Mouse (Mus musculus) embryonic facial prominence, embryonic 12.5 days (tissue): ENCODE data around the gene Usp51. TPM values are rescaled to one million over a fixed set of nuclear protein-coding genes. Genes with fewer than 3 reads are reported as not detected.
"Not testable (repeated sequence)": the region's sequence is repeated elsewhere in the genome, so short reads cannot be mapped to it uniquely, and the experiment has no call there.

Experiments used
- ATAC-seq: fragments of 200-750 bp; cut with Nextera tagmentation; 2 replicates; pipeline ENCODE4 v1.8.0; 2017; ENCODE audit not compliant: insufficient number of reproducible peaks, insufficient read depth, low FRiP score, low TSS enrichment
- H3K27ac ChIP-seq: fragments of 300-500 bp; sonication (generic); 2 replicates; pipeline ENCODE4 v1.5.1; 2016; ENCODE audit warnings: mild to moderate bottlenecking
- H3K27me3 ChIP-seq: fragments of 300-500 bp; sonication (generic); 2 replicates; pipeline ENCODE4 v1.6.1; 2016; ENCODE audit warnings: mild to moderate bottlenecking, moderate library complexity
- H3K36me3 ChIP-seq: fragments of 300-500 bp; sonication (generic); 2 replicates; pipeline ENCODE4 v1.6.1; 2016; ENCODE audit warnings: mild to moderate bottlenecking
- H3K4me1 ChIP-seq: fragments of 300-500 bp; sonication (generic); 2 replicates; pipeline ENCODE4 v1.6.1; 2016
- H3K4me2 ChIP-seq: fragments of 300-500 bp; sonication (generic); replicated peaks from 2 replicates; pipeline ENCODE4 v1.6.1; 2016; ENCODE audit warnings: mild to moderate bottlenecking, moderate library complexity
- H3K4me3 ChIP-seq: fragments of 300-500 bp; sonication (generic); 2 replicates; pipeline ENCODE4 v1.5.1; 2016; ENCODE audit warnings: mild to moderate bottlenecking
- H3K9ac ChIP-seq: fragments of 300-500 bp; sonication (generic); 2 replicates; pipeline ENCODE4 v1.6.1; 2016; ENCODE audit warnings: mild to moderate bottlenecking, moderate library complexity
- H3K9me3 ChIP-seq: fragments of 300-500 bp; sonication (generic); 2 replicates; pipeline ENCODE4 v1.6.1; 2016; ENCODE audit warnings: mild to moderate bottlenecking, moderate library complexity
- WGBS: fragments of 180-500 bp; shearing (Covaris S2); methylation state at CpG from one replicate; pipeline ENCODE4 v1.1.7; 2016; 5-methylcytosine and 5-hydroxymethylcytosine counted together
- polyA plus RNA-seq: library from polyadenylated mRNA; unstranded; fragments of >200 nt; fragmentation: Nextera tagmentation; extraction: Ambion mirVana; gene quantifications from 2 replicates; pipeline ENCODE4 v1.2.1, GENCODE M21; 2016

The Usp51 gene
- polyA plus RNA-seq, 1 experiment from 2014 or later = 2.3 TPM

DNA sequence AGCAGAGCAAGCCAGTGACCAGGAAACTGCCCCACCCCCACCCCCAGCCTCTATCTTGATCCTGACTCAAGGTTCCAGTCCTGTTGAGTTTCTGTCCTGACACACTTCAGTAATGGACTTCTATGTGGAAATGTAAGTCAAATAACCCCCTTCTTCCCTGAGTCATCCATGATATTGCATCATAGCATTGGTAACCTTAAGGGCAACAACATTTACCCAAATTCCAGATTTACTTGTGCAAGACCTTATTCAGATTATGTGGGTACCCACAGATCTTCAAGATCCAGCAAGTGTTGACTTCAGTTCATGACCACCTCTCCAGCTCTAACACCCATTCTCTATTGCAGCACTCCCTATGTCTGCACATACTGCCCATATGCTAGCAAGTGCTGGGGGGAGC, 25.3 kb downstream of the Usp51 start:
- ATAC-seq, H3K9ac ChIP-seq, H3K27ac ChIP-seq, H3K36me3 ChIP-seq, H3K27me3 ChIP-seq, H3K9me3 ChIP-seq, H3K4me2 ChIP-seq, H3K4me1 ChIP-seq, H3K4me3 ChIP-seq: not testable (repeated sequence)

DNA sequence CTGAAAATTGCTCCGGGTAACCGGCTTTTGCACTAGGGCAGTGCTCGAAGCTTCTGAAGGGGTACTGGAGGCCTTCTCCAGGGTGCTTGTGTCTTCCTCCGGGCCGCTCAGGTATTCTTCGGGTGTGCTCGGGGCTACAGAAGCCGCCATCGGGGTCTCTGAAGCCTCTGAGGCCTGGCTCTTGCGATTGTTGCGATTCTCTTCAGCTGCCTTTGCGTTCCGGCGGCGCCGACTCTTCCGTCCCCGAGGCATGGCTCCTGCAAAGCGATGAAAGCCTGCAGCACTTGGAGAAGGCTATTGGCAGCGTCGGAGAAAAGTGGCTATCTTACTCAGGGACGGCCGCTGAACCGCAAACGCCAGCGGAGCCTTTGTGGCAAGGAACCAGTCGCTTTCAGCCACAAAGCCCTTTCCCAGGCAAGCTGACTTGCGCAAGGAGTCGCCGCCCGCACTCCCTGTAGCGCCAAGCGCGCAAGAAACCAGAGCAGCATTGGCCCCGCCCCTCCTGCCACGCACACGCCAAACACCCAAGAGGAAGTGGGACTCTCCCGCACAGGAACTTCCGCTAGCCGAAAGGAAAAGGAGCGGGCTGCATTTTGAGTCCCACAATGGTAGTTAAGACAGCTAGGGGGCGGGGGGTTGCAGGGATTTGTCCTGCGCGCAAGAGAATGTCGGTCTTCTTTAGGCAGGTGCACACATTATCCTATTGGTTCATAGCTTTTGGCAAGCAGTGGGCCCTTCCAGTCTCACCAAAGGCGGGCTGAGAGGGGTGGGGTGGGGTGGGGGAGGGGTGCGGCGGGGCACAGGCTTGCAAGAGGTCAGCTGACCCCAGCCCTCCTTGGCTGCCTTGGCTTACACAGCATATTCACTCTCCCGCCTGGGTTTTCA, 31.1 kb downstream of the Usp51 start, which contains the start of gene Mageh1:
Mageh1 (minus strand) TSS at position 489 of the 885 bp plus-strand sequence.
- H3K27me3 ChIP-seq = peaks cover 10% of the 10 kb centered on the region; the same call in 1 of the 2 replicates
- 18% methylated on average over 47 of the region's 49 CpGs for WGBS
- peak within 1 kb of the TSS; percentile 50 for H3K4me2 ChIP-seq
- H3K4me3 ChIP-seq = peak within 1 kb of the TSS; percentile 50
- H3K36me3 ChIP-seq = no peaks in the 10 kb centered on the region
- ATAC-seq = peak; percentile 91
- H3K9ac ChIP-seq = peak within 1 kb of the TSS; percentile 60
- H3K27ac ChIP-seq = peak within 1 kb of the TSS; percentile 91
- no peaks in the 10 kb centered on the region for H3K4me1 ChIP-seq
- no peaks in the 10 kb centered on the region for H3K9me3 ChIP-seq

DNA sequence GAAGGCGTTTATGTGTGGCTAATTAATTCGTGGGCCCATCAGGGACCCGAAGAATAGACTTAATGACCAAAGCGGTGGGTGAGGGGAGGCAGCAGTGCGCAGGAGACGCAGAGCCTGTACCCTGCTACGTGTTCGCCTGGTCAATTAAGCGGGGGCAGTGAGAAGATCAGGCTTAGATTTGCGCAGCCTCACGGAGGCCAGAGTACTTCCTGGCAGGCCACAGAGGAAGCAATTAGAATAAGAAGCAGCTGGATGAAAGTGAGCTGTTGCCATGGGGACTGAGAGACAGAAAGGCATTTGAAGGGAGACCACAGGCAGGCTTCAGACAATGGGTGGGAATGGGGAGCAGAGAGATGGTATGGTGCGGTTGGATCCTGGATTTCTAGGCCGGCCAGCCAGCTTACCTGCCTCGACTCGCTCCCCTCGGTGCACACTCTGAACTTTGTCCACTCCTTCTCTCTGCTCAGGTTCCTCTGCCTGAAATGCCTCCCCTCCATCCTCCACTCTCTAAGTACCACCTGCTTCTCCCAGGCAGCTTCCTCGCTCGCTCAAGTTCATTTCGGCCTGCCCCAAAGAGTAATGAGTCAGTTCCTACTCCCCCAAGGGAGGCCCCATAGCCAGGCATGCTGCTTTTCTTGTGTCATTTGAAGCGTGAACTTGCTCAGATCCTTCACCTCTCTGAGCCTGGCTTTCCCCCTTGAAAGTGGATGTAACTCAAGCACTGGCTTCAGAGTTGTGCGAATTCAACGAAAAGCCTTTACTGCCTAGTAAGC, 31.9 kb downstream of the Usp51 start:
- Histone ChIP-seq H3K4me3 (peak overlapping the region; percentile 50), H3K27me3 (peaks cover 11% of the 10 kb centered on the region; the same call in 1 of the 2 replicates), H3K27ac (peak overlapping the region; percentile 91), H3K4me2 (peak overlapping the region; percentile 50)
- not testable (repeated sequence) for H3K9ac ChIP-seq, H3K4me1 ChIP-seq, H3K36me3 ChIP-seq, H3K9me3 ChIP-seq
- 26% methylated on average over 5 of the region's 22 CpGs for WGBS
- ATAC-seq = peak; percentile 86

Other genes with a start within 250 kb of the Usp51 start
- gene Shroom2, start 237.0 kb upstream of the Usp51 start, polyA plus RNA-seq = 6.9 and 7.2 TPM in 2 replicates
- gene Gpr143, start 224.5 kb upstream of the Usp51 start, polyA plus RNA-seq = 0.51 and 0.56 TPM in 2 replicates
- 58.7 and 62.9 TPM in 2 replicates for gene Mageh1, start 31.1 kb downstream of the Usp51 start, polyA plus RNA-seq
- gene Foxr2, start 112.3 kb downstream of the Usp51 start, polyA plus RNA-seq = 0.19 TPM in 1 of 2 replicates, not detected in the other
- gene Rragb, start 133.5 kb downstream of the Usp51 start, polyA plus RNA-seq = 4.9 and 6.0 TPM in 2 replicates
- 2.4 and 3.1 TPM in 2 replicates for gene Klf8, start 231.0 kb downstream of the Usp51 start, polyA plus RNA-seq